ENCODE assay signal across 7 mouse cellular contexts in the genomic region with DNA sequence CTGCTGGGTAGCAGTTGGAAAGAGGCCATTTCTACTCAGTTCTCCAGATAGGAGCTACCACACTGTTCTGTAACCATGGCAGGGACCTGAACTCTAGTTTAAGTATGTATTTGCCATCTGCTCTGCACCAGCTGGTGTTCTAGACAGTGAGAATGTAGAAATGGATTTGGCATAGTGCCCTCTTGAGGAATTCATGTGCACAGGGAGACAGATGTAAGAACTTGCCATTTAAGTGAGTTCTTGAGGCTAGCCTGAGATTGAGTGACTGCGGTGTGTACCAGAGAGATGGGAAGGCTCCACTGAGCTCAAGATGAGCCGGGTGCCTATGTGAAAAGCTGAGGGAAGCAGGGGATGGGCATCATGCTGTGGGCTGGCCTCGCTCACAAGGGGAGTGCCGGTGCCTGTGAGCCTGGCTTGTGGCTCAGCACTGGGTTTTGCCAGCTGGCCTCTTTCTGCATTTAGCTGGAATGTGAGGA.
A peak's percentile ranks its signal among the peaks of the same experiment; 100 is the strongest.
DNase-seq lines count a peak whose midpoint lies in the region; ATAC-seq and TF ChIP-seq lines count a peak whose summit lies in the region.

No protein-coding gene starts in this region.

- 0 out of 2 replicates have a peak, but pooled peaks cover 6% of the 10 kb centered on the region for H3K36me3 ChIP-seq in midbrain, postnatal 0 days (ENCODE audit: insufficient read depth, low read length)

- TF ChIP-seq CTCF in midbrain, postnatal 0 days (IDR thresholded peaks at IDR 0.05): peak; percentile 57

- 0 out of 2 replicates have a peak overlapping the region, but pooled peaks have one; percentile 55 for H3K27ac ChIP-seq in midbrain, postnatal 0 days (ENCODE audit: low read depth, low read length)

- 34% methylated on average over 4 of the region's 4 CpGs for WGBS in midbrain, postnatal 0 days

- H3K4me2 ChIP-seq in midbrain, postnatal 0 days (ENCODE audit: low read depth, low read length, poor library complexity, severe bottlenecking): no peak overlapping the region

- no peaks in the 10 kb centered on the region for H3K27me3 ChIP-seq in midbrain, postnatal 0 days (ENCODE audit: insufficient read depth, low read length)

- no peak overlapping the region for H3K9ac ChIP-seq in midbrain, postnatal 0 days (replicated peaks; ENCODE audit: low read length, poor library complexity, severe bottlenecking)

- no peak overlapping the region for H3K4me3 ChIP-seq in midbrain, postnatal 0 days (ENCODE audit: low read depth, low read length)

- no peaks in the 10 kb centered on the region for H3K9me3 ChIP-seq in midbrain, postnatal 0 days (ENCODE audit: low read length)

- DNase-seq in ES-CJ7 (ENCODE audit: low read depth, low spot score): peak; percentile 24
- peak; percentile 67 for DNase-seq in adipocyte (ENCODE audit: low spot score)
- DNase-seq in frontal cortex, postnatal 10 days (ENCODE audit: low spot score in 2 of 2): peak; percentile 51 to 81
- peak; percentile 95 for DNase-seq in layer of hippocampus, adult 9-10 months (ENCODE audit: low spot score)
- peak; percentile 97 for DNase-seq in midbrain, postnatal 0 days (ENCODE audit: low spot score)
- DNase-seq in spleen, adult 12 weeks (ENCODE audit: low spot score): no peak

- peak; percentile 44; the same call in 1 of the 2 replicates for ATAC-seq in midbrain, postnatal 0 days (ENCODE audit: low FRiP score)
- ATAC-seq in CD4-positive, CD25-positive, alpha-beta regulatory T cell, adult 4 months: no peak

- H3K4me1 ChIP-seq in midbrain, postnatal 0 days (ENCODE audit: insufficient read depth, low read length): 0 out of 2 replicates have a peak, but pooled peaks cover 2% of the 10 kb centered on the region
